Mouse (Mus musculus) liver, embryonic 15.5 days (tissue): ENCODE measurements around the gene Gm20388. TPM values are rescaled to one million over a fixed set of nuclear protein-coding genes. Genes with fewer than 3 reads are reported as not detected.

Source experiments
- ATAC-seq: fragments of 200-750 bp; cut with Nextera tagmentation; 2 replicates; pipeline ENCODE4 v1.8.0; 2017; ENCODE audit warnings: moderate number of reproducible peaks, mild to moderate bottlenecking, moderate library complexity; ENCODE audit not compliant: insufficient read depth
- H3K27ac ChIP-seq: fragments of 300-500 bp; sonication (generic); replicated peaks from 2 replicates; pipeline ENCODE4 v1.5.1; 2015; ENCODE audit warnings: mild to moderate bottlenecking, inconsistent platforms
- H3K27me3 ChIP-seq: fragments of 300-500 bp; sonication (generic); 2 replicates; pipeline ENCODE4 v1.6.1; 2015; ENCODE audit warnings: mild to moderate bottlenecking, inconsistent platforms
- H3K36me3 ChIP-seq: fragments of 300-500 bp; sonication (generic); replicated peaks from 2 replicates; pipeline ENCODE4 v1.6.1; 2015; ENCODE audit warnings: moderate library complexity, mild to moderate bottlenecking, inconsistent platforms
- H3K4me1 ChIP-seq: fragments of 300-500 bp; sonication (generic); replicated peaks from 2 replicates; pipeline ENCODE4 v1.6.1; 2015; ENCODE audit warnings: inconsistent platforms
- H3K4me2 ChIP-seq: fragments of 300-500 bp; sonication (generic); 2 replicates; pipeline ENCODE4 v1.6.1; 2015; ENCODE audit warnings: moderate library complexity, mild to moderate bottlenecking, inconsistent platforms
- H3K4me3 ChIP-seq: fragments of 300-500 bp; sonication (generic); replicated peaks from 2 replicates; pipeline ENCODE4 v1.5.1; 2015; ENCODE audit warnings: mild to moderate bottlenecking, inconsistent platforms
- H3K9ac ChIP-seq: fragments of 300-500 bp; sonication (generic); 2 replicates; pipeline ENCODE4 v1.6.1; 2015; ENCODE audit warnings: moderate library complexity, mild to moderate bottlenecking, inconsistent platforms
- H3K9me3 ChIP-seq: fragments of 300-500 bp; sonication (generic); replicated peaks from 2 replicates; pipeline ENCODE4 v1.6.1; 2016; ENCODE audit warnings: inconsistent platforms
- WGBS: fragments of 180-500 bp; shearing (Covaris S2); methylation state at CpG from one replicate; pipeline ENCODE4 v1.1.7; 2015; ENCODE audit warnings: mixed read lengths; ENCODE audit not compliant: insufficient replicate concordance; 5-methylcytosine and 5-hydroxymethylcytosine counted together
- polyA plus RNA-seq: library from polyadenylated mRNA; unstranded; fragments of >200 nt; fragmentation: Nextera tagmentation; extraction: Ambion mirVana; gene quantifications from 2 replicates; pipeline ENCODE4 v1.2.1, GENCODE M21; 2015

Gm20388 gene
- polyA plus RNA-seq, 1 experiment from 2014 or later: not detected

GRCm38 (mm10) chr8:121898401-121898931 lies 1987.8 kb downstream of the Gm20388 start:
- peak; percentile 87 for ATAC-seq
- Histone ChIP-seq H3K9ac (peak overlapping the region; percentile 81), H3K9me3 (no peaks in the 10 kb centered on the region), H3K27me3 (no peaks in the 10 kb centered on the region), H3K36me3 (peaks cover 79% of the 10 kb centered on the region), H3K4me2 (peak overlapping the region; percentile 92), H3K4me3 (peak overlapping the region; percentile 54), H3K4me1 (peaks cover 89% of the 10 kb centered on the region), H3K27ac (peak overlapping the region; percentile 100)
- WGBS: 0% methylated on average over 4 of the region's 4 CpGs

GRCm38 (mm10) chr8:121899180-121900044 lies 1988.8 kb downstream of the Gm20388 start:
- Histone ChIP-seq H3K27ac (peak overlapping the region; percentile 100), H3K36me3 (peaks cover 79% of the 10 kb centered on the region), H3K9ac (peak overlapping the region; percentile 81), H3K4me1 (peaks cover 99% of the 10 kb centered on the region), H3K4me3 (peak overlapping the region; percentile 54), H3K4me2 (peak overlapping the region; percentile 92), H3K27me3 (no peaks in the 10 kb centered on the region), H3K9me3 (no peaks in the 10 kb centered on the region)
- WGBS: 30% methylated on average over 18 of the region's 18 CpGs
- peak; percentile 83 for ATAC-seq

GRCm38 (mm10) chr8:121901498-121902236 lies 1991.0 kb downstream of the Gm20388 start:
- H3K27ac ChIP-seq: peak overlapping the region; percentile 100
- ATAC-seq: no peak
- peak overlapping the region; percentile 30; the same call in 1 of the 2 replicates for H3K9ac ChIP-seq
- peaks cover 69% of the 10 kb centered on the region for H3K36me3 ChIP-seq
- WGBS: 73% methylated on average over 8 of the region's 8 CpGs
- no peaks in the 10 kb centered on the region for H3K9me3 ChIP-seq
- H3K4me3 ChIP-seq: 0 out of 2 replicates have a peak overlapping the region, but pooled peaks have one; percentile 0
- H3K27me3 ChIP-seq: no peaks in the 10 kb centered on the region
- H3K4me2 ChIP-seq: peak overlapping the region; percentile 92
- peaks cover 98% of the 10 kb centered on the region for H3K4me1 ChIP-seq

- Histone ChIP-seq H3K4me1 (peaks cover 90% of the 10 kb centered on the region), H3K27ac (0 out of 2 replicates have a peak overlapping the region, but pooled peaks have one; percentile 70), H3K9me3 (no peaks in the 10 kb centered on the region), H3K9ac (no peak overlapping the region; the same call in 1 of the 2 replicates), H3K36me3 (peaks cover 56% of the 10 kb centered on the region), H3K4me3 (peak overlapping the region; percentile 78), H3K27me3 (no peaks in the 10 kb centered on the region), H3K4me2 (peak overlapping the region; percentile 92)
- 47% methylated on average over 6 of the region's 6 CpGs for WGBS
- no peak for ATAC-seq
These were observed 1993.3 kb downstream of the Gm20388 start for GRCm38 (mm10) chr8:121903977-121904376.

- Histone ChIP-seq H3K36me3 (peaks cover 54% of the 10 kb centered on the region), H3K9ac (peak overlapping the region; percentile 89), H3K4me2 (peak overlapping the region; percentile 92), H3K4me1 (peaks cover 90% of the 10 kb centered on the region), H3K4me3 (peak overlapping the region; percentile 78), H3K9me3 (no peaks in the 10 kb centered on the region), H3K27ac (peak overlapping the region; percentile 70), H3K27me3 (no peaks in the 10 kb centered on the region)
- no peak for ATAC-seq
- 78% methylated on average over 9 of the region's 9 CpGs for WGBS
These were observed 1994.4 kb downstream of the Gm20388 start for GRCm38 (mm10) chr8:121904999-121905398.

GRCm38 (mm10) chr8:121905420-121905819 lies 1994.8 kb downstream of the Gm20388 start:
- peaks cover 51% of the 10 kb centered on the region for H3K36me3 ChIP-seq
- H3K9me3 ChIP-seq: no peaks in the 10 kb centered on the region
- peak overlapping the region; percentile 89 for H3K9ac ChIP-seq
- peak overlapping the region; percentile 70 for H3K27ac ChIP-seq
- H3K4me1 ChIP-seq: peaks cover 87% of the 10 kb centered on the region
- H3K27me3 ChIP-seq: no peaks in the 10 kb centered on the region
- H3K4me3 ChIP-seq: peak overlapping the region; percentile 78
- no peak for ATAC-seq
- peak overlapping the region; percentile 92 for H3K4me2 ChIP-seq
- 53% methylated on average over 1 of the region's 1 CpGs for WGBS

GRCm38 (mm10) chr8:121905864-121906263 lies 1995.2 kb downstream of the Gm20388 start:
- H3K9ac ChIP-seq: peak overlapping the region; percentile 89
- 13% methylated on average over 5 of the region's 5 CpGs for WGBS

GRCm38 (mm10) chr8:121906542-121907512 lies 1996.2 kb downstream of the Gm20388 start:
- ATAC-seq: peak; percentile 51
- H3K4me3 ChIP-seq: peak overlapping the region; percentile 78
- no peaks in the 10 kb centered on the region for H3K27me3 ChIP-seq
- peaks cover 84% of the 10 kb centered on the region for H3K4me1 ChIP-seq
- no peaks in the 10 kb centered on the region for H3K9me3 ChIP-seq
- H3K36me3 ChIP-seq: peaks cover 38% of the 10 kb centered on the region
- peak overlapping the region; percentile 92 for H3K4me2 ChIP-seq
- peak overlapping the region; percentile 70 for H3K27ac ChIP-seq
- under 1% methylated on average over 70 of the region's 72 CpGs for WGBS
- peak overlapping the region; percentile 89 for H3K9ac ChIP-seq

More at GRCm38 (mm10) chr8:121905864-121906263, 1995.2 kb downstream of the Gm20388 start:
- H3K27me3 ChIP-seq: no peaks in the 10 kb centered on the region
- H3K9me3 ChIP-seq: no peaks in the 10 kb centered on the region
- peak overlapping the region; percentile 78 for H3K4me3 ChIP-seq
- H3K27ac ChIP-seq: peak overlapping the region; percentile 70
- H3K36me3 ChIP-seq: peaks cover 47% of the 10 kb centered on the region
- peak overlapping the region; percentile 92 for H3K4me2 ChIP-seq
- no peak for ATAC-seq
- peaks cover 84% of the 10 kb centered on the region for H3K4me1 ChIP-seq

- H3K9me3 ChIP-seq: no peaks in the 10 kb centered on the region
- H3K27me3 ChIP-seq: no peaks in the 10 kb centered on the region
- H3K9ac ChIP-seq: peak within 1 kb of the TSS; percentile 89
- 1% methylated on average over 61 of the region's 61 CpGs for WGBS
- H3K27ac ChIP-seq: peak within 1 kb of the TSS; percentile 70
- peak; percentile 88 for ATAC-seq
- peak within 1 kb of the TSS; percentile 78 for H3K4me3 ChIP-seq
- H3K36me3 ChIP-seq: peaks cover 29% of the 10 kb centered on the region
- H3K4me1 ChIP-seq: peaks cover 84% of the 10 kb centered on the region
- H3K4me2 ChIP-seq: peak within 1 kb of the TSS; percentile 92
These were observed 1997.1 kb downstream of the Gm20388 start, which contains the start of gene Slc7a5 for GRCm38 (mm10) chr8:121907587-121908248. Slc7a5 (minus strand) TSS chr8:121907694.
